Mouse (Mus musculus) brain, embryonic 14.5 days (tissue): ENCODE measurements at regions not wholly inside any gene's neighbourhood (a gene's known extent, or its start where the extent isn't known, plus 50 kb on each side); places are given as distances from the start of the nearest gene placed in this dataset.
A peak's percentile ranks its signal among the peaks of the same experiment; 100 is the strongest.

Source experiments
- DNase-seq: peaks from one replicate; pipeline ENCODE4 v3.0.0-alpha.2; 2011; ENCODE audit warnings: low read depth
- CTCF ChIP-seq: fragments of 200-500 bp; IDR thresholded peaks from 2 replicates; pipeline ENCODE4 v1.5.1; 2012; ENCODE audit warnings: inconsistent platforms, mild to moderate bottlenecking, moderate library complexity, borderline replicate concordance; ENCODE audit not compliant: insufficient read depth, insufficient read length; ENCODE audit errors: extremely low read depth
- POLR2A ChIP-seq: fragments of 200-500 bp; IDR thresholded peaks from 2 replicates; pipeline ENCODE4 v1.6.1; 2012; ENCODE audit warnings: mild to moderate bottlenecking, inconsistent platforms, borderline replicate concordance; ENCODE audit not compliant: poor library complexity, insufficient read depth, insufficient read length, severe bottlenecking; ENCODE audit errors: extremely low read depth

DNA sequence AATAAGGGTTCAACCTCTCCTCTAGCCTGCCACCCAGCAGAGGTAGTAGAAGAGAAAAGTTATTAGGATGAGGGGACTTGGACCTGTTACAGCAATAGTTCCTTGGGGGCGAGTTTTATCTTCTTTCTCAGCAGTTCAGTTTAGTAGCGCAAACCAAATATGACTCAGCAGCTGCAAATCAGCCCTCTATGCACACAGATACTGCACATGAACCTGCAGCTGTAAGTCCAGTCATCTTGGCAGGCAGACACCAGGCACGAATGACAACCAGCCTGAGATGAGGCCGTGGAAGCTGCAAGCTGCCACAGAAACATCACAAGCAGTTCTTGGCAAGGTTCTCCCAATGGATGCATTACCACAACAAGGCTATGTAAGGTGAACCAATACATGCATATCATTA is 327.0 kb upstream of the Akr1e1 start:
- TF ChIP-seq POLR2A (no peak), CTCF (no peak)
- no peak for DNase-seq

DNA sequence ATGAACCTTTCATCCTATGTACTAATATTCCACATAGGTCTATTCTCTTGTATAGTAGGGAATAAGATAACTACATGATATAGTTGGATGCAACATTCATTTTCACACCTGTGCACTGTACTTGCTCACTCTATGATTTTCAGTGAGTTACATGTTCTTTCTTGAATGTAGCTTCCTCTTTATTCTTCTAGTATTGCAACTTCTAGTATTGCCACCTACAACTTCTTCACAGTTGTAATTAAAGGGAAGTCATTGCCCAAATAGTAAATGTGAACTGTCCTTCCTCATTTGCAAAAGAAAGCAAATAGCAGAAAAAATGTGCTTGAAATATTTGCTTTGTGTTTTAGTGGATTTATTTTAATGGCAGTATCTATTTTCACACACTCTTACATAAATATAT is 330.9 kb upstream of the Akr1e1 start:
- TF ChIP-seq POLR2A (no peak), CTCF (no peak)
- no peak for DNase-seq

DNA sequence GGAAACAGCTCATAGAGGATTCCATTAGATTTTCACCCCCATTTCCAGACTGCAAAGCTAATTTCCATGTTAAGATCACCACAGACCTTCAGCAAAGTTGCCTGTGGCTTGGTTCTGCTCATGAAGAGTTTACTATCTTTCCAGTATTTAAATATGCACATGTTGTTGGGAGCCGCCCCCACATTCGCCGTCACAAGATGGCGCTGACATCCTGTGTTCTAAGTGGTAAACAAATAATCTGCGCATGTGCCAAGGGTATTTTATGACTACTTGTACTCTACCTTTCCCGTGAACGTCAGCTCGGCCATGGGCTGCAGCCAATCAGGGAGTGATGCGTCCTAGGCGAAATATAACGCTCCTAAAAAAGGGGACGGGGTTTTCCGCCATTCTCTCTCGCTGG is 333.5 kb upstream of the Akr1e1 start:
- DNase-seq, result peak; percentile 68

DNA sequence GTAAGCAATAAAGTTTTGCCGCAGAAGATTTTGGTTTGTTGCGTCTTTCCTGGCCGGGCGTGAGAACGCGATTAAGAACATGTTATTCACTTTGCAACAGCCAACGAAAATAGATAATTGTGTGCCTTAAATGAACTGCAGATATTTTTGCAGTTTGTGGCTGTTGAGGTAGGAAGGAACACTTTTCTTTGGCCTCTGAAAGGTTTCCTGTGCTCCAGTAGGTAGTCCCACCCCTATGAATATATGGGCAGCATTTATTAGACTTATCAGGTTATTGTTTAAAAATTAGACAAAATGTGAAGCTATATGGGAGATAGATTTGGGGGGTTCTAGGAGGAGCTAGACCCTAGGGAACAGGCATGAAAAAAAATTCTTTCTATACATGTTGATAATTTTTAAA is 334.1 kb upstream of the Akr1e1 start:
- DNase-seq, result peak; percentile 24
- no peak for TF ChIP-seq CTCF
- TF ChIP-seq POLR2A, result no peak

DNA sequence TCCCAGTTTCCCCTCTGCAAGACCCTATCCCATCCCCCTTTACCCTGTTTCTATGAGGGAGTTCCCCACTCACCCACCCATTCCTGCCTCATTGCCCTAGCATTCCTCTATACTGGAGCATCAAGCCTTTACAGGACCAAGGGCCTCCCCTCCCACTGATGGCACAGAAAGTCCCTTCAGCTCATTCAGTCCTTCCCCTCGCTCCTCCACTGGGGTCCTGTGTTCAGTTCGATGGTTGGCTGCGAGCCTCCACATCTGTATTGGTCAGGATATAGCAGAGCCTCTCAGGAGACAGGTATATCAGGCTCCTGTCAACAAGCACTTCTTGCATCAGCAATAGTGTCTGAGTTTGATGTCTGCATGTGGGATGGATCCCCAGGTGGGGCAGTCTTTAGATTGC is 346.4 kb upstream of the Akr1e1 start:
- no peak for DNase-seq
- no peak for TF ChIP-seq POLR2A
- TF ChIP-seq CTCF, result no peak

DNA sequence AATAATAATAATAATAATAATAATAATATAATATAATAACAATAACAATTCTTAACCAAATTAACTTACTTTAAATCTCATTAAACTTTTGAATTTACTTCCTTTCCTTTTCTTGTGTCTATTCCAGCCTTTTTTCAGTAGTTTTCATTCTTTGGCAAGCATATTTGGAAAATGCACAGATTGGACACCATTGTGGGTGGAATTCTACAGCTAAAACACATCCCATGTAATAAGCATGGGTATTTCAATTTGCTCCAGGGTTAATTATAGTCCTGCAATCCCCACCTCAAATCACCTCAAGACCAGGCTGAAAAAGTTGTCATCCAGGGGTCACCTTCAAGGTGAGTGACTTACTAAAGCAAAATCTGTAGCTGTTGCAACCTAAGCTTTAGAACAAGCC is 355.9 kb upstream of the Akr1e1 start:
- TF ChIP-seq POLR2A, result no peak
- TF ChIP-seq CTCF, result no peak
- DNase-seq, result no peak

DNA sequence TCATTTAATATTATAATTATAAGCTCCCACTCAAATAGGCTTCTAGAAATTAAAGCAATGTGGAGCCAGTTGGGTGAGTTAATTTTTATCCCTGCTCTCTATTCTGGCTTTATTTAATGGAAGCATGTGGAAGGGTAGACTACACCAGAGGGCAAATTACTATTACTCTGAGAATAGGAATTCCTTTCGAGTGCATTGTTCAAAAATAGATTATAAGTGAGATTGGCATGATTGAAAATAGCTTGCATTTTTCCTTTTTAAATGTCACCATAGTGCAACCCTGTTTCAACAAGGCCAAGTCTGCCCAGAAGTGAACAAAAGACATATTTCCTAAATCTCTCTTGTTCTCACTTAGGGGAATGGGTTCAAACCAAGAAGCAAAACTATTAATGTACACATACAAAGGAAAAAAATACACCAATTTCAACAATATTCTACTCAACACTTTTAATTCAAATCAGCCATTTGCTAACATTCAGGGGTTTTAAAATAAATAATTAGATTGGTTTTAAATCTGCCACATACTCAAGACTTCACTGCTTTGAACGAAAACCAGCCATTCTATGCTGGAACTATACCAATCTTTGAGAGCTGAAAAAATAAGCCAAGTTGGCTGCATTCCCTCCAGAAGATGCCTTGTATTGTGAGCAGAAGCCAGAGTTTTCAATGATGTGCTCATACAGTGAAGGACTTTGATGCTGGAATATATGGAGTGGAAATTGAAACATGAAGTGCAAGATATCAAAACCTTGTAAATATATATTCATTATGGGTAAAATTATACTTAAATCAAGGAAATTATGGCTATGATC is 361.3 kb upstream of the Akr1e1 start:
- TF ChIP-seq CTCF, result no peak
- TF ChIP-seq POLR2A, result no peak
- DNase-seq, result peak; percentile 68

DNA sequence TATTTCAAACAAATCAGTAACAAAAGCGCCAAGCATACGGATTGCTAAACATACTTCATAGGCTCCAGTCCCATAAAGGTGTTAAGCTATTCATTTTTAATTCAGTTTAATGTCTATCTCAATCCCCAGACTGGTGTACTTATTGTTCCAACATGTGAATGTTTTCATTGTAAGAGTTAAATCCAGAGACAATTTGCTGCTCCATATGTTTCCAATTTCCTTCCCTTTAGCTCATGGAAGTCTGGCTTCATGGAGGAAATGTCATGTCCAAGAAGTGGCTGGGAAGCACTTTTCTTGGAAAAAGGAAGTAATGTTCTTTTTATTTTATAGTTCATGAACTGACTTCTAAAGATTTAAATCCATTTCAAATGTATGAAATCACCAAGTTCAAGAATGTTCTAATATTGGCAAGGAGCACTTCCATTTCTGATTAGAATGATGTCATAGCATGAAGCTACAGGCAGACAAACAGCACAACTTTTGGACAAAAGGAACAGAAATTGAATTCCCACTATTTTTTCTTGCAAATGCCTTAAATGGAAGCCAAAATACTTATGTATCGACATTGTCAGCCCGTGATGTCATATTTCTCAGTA is 362.6 kb upstream of the Akr1e1 start:
- TF ChIP-seq POLR2A (no peak), CTCF (no peak)
- DNase-seq, result no peak

DNA sequence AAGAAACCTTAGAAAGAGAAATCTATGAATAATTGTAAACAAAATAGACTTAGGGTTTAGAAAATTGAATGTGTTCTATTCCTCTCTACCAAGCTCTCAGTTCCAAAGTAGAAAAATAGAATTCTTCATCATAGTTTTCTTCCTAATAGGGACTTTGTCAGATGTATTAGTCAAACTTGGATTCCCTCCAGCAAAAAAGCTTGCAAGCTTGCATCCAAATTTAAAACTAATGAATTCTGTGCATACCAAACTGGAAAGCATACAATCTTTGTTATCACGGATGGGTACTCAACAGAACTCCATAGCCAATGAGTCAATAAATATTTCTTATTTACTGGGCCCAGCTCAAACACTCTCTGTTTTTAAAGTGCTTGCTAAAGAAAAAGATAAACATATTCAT is 383.9 kb upstream of the Akr1e1 start:
- TF ChIP-seq CTCF (no peak), POLR2A (no peak)
- peak; percentile 47 for DNase-seq

DNA sequence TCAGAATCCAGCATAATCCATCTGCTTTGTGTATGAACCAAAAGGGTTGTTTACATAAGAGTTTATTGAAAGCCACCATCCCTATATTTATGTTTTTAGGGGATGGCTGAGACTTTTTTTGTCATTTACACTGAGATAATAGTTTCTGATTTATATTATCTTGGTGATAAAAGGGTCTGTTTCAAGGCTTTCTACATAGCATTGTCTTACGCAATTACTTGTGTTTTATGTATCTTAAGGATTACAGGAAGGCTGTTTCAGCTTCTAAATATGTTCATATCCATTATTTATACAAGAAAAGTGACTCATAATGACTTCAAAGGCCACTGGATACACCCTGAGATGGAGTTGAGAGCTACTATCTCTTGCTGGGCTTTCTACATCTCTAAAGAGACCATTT is 399.3 kb upstream of the Akr1e1 start:
- no peak for DNase-seq
- TF ChIP-seq CTCF, result no peak

DNA sequence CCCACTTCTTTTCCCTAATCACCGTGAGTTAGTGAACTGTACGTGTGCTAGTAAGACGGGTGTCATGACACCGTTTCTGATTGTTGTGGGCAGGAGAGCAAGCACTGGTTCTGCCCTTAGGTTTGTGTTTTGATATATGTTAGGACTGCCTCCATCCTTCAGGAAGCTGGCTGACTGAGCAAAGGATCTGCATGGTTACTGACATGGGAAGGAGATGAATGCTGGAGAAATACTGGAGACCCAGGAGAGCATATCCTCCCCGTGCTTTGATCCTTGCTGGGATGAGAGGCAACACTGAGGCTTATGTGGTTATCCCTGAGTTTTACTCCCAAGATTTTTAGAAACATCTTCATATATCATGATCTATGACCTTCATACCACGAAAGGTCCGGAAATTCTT is 413.5 kb upstream of the Akr1e1 start:
- TF ChIP-seq POLR2A (no peak), CTCF (no peak)
- no peak for DNase-seq

DNA sequence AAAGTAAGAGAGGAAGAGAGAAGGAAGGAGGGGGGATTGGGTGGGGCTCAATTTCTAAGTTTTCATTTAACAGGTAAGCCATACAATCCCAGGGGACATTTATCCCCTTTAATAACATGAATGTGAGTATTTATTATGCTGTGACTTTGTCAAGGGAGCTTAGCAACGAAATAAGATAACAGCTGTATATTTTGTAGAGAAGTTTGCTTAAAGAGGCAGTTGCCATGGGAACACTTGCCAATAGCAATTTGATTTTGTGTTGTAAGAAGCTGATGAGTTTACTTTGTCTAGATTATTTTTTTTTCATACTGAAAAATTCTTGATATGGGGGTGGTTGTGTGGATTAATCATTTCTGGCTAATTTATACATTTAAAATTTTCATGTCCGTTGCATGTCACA is 450.9 kb upstream of the Akr1e1 start:
- no peak for TF ChIP-seq POLR2A
- no peak for TF ChIP-seq CTCF
- DNase-seq, result peak; percentile 49

DNA sequence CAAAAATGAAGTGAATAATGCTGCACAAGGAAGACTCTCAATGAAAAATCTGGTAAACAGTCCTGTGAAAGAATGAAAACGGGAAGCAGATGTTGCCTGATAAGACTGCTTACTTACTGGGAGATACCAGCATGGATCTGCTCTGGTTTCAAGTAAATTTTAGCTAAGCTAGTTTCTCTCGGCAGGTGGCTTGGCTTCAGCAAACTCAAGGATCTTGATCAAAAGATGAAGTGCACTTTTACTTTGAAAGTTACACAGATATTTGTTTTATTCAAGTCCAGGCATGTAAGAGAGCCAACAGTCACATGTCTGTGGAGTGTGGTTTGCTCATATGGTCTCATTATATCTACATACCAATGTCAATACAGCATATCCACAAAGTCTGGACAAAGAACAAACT is 451.5 kb upstream of the Akr1e1 start:
- DNase-seq, result peak; percentile 28
- TF ChIP-seq POLR2A, result no peak
- no peak for TF ChIP-seq CTCF

DNA sequence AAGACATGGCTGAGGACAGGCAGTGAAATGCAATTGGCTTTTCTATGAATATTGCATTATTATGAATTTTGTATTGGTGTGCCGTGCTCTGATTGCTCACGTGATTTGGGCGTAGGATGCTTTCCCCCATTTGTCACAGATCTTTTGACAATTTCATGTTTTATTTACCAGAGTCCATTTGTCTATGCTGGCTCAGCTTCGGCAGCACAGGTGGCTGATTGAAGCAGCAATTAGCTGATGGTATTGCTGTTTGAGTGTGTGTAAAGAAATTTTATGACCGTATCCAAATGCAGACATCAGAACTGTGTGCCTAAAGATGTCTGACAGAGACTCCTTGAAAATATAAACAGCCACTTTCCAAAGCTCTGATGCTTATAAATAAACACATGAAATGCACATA is 498.5 kb upstream of the Akr1e1 start:
- no peak for TF ChIP-seq CTCF
- no peak for TF ChIP-seq POLR2A

More for the DNA sequence above, 498.5 kb upstream of the Akr1e1 start:
- peak; percentile 52 for DNase-seq
